Mouse (Mus musculus) hindbrain, postnatal 0 days (tissue): ENCODE data around the gene Dtd2. TPM values are rescaled to one million over a fixed set of nuclear protein-coding genes. Genes with fewer than 3 reads are reported as not detected.

ENCODE experiments used
- ATAC-seq: fragments of 200-750 bp; cut with Nextera tagmentation; 2 replicates; pipeline ENCODE4 v1.8.0; 2017; ENCODE audit warnings: mild to moderate bottlenecking, moderate TSS enrichment, moderate library complexity
- DNase-seq: peaks from one replicate; pipeline ENCODE4 v3.0.0-alpha.2; 2015; ENCODE audit warnings: low spot score
- H3K27ac ChIP-seq: fragments of 300-500 bp; sonication (generic); 2 replicates; pipeline ENCODE4 v1.5.1; 2014; ENCODE audit warnings: mild to moderate bottlenecking
- H3K27me3 ChIP-seq: fragments of 300-500 bp; sonication (generic); 2 replicates; pipeline ENCODE4 v1.6.1; 2014; ENCODE audit warnings: low read length, mixed read lengths; ENCODE audit not compliant: insufficient read depth
- H3K36me3 ChIP-seq: fragments of 300-500 bp; sonication (generic); 2 replicates; pipeline ENCODE4 v1.6.1; 2014; ENCODE audit warnings: low read length, mixed read lengths; ENCODE audit not compliant: insufficient read depth
- H3K4me1 ChIP-seq: fragments of 300-500 bp; sonication (generic); 2 replicates; pipeline ENCODE4 v1.6.1; 2014; ENCODE audit warnings: antibody characterized with exemption, low read length, mixed read lengths; ENCODE audit not compliant: insufficient read depth
- H3K4me2 ChIP-seq: fragments of 300-500 bp; sonication (generic); 2 replicates; pipeline ENCODE4 v1.6.1; 2014; ENCODE audit warnings: low read depth, mild to moderate bottlenecking, low read length, moderate library complexity, mixed read lengths
- H3K4me3 ChIP-seq: fragments of 300-500 bp; sonication (generic); 2 replicates; pipeline ENCODE4 v1.5.1; 2014; ENCODE audit warnings: low read length
- H3K9ac ChIP-seq: fragments of 300-500 bp; sonication (generic); replicated peaks from 2 replicates; pipeline ENCODE4 v1.6.1; 2014; ENCODE audit warnings: mild to moderate bottlenecking, low read length, moderate library complexity, mixed read lengths
- H3K9me3 ChIP-seq: fragments of 300-500 bp; sonication (generic); 2 replicates; pipeline ENCODE4 v1.6.1; 2016; ENCODE audit warnings: low read length, mixed read lengths
- CTCF ChIP-seq: IDR thresholded peaks from 2 replicates; pipeline ENCODE4 v1.5.1; 2016; ENCODE audit warnings: antibody characterized with exemption, control low read depth, low read depth
- WGBS: fragments of 180-500 bp; shearing (Covaris S2); extraction: QIAGEN DNeasy Blood & Tissue Kit; methylation state at CpG from one replicate; pipeline ENCODE4 v1.1.7; 2014; 5-methylcytosine and 5-hydroxymethylcytosine counted together
- polyA plus RNA-seq: library from polyadenylated mRNA; unstranded; fragments of >200 nt; fragmentation: Nextera tagmentation; extraction: Ambion mirVana; gene quantifications from 2 replicates; pipeline ENCODE4 v1.2.1, GENCODE M21; 2015
- total RNA-seq: library from RNA; depleted of rRNA; stranded (reverse); fragments of >200 nt; gene quantifications from 2 replicates; pipeline ENCODE4 v1.2.3, GENCODE M21; 2014

Gene Dtd2
- total and polyA plus RNA-seq, 2 experiments from 2014 or later, result 10.8 to 31.5 TPM

- H3K36me3 ChIP-seq, result no peaks in the 10 kb centered on the region
- peak; percentile 97 for ATAC-seq
- peak; percentile 93 for DNase-seq
- peak within 1 kb of the TSS; percentile 63 for H3K4me2 ChIP-seq
- peak within 1 kb of the TSS; percentile 98 for H3K4me3 ChIP-seq
- H3K9ac ChIP-seq, result peak within 1 kb of the TSS; percentile 77
- no peak for TF ChIP-seq CTCF
- H3K4me1 ChIP-seq, result peaks cover 8% of the 10 kb centered on the region; the same call in 1 of the 2 replicates
- peak within 1 kb of the TSS; percentile 78 for H3K27ac ChIP-seq
- WGBS, result 1% methylated on average over 48 of the region's 53 CpGs
- H3K27me3 ChIP-seq, result no peaks in the 10 kb centered on the region
- H3K9me3 ChIP-seq, result no peaks in the 10 kb centered on the region
These were observed 35.1 kb downstream of the Dtd2 start, which contains the start of gene Heatr5a for GRCm38 (mm10) chr12:51971070-51971664. Gene Heatr5a, minus strand, starts transcription at chr12:51971321.

GRCm38 (mm10) chr12:51970352-51971069, 35.8 kb downstream of the Dtd2 start:
- H3K4me1 ChIP-seq, result peaks cover 8% of the 10 kb centered on the region; the same call in 1 of the 2 replicates
- WGBS, result 2% methylated on average over 34 of the region's 35 CpGs
- peak; percentile 18 for DNase-seq

GRCm38 (mm10) chr12:51969876-51970275, 36.4 kb downstream of the Dtd2 start:
- no peaks in the 10 kb centered on the region for H3K27me3 ChIP-seq
- H3K9ac ChIP-seq, result no peak overlapping the region
- H3K4me2 ChIP-seq, result peak overlapping the region; percentile 63
- DNase-seq (no peak), ATAC-seq (no peak)
- no peak overlapping the region for H3K27ac ChIP-seq
- WGBS, result 29% methylated on average over 7 of the region's 7 CpGs
- no peak for TF ChIP-seq CTCF
- peaks cover 8% of the 10 kb centered on the region; the same call in 1 of the 2 replicates for H3K4me1 ChIP-seq
- no peaks in the 10 kb centered on the region for H3K9me3 ChIP-seq
- no peaks in the 10 kb centered on the region for H3K36me3 ChIP-seq
- H3K4me3 ChIP-seq, result peak overlapping the region; percentile 98

More at GRCm38 (mm10) chr12:51970352-51971069, 35.8 kb downstream of the Dtd2 start:
- Histone ChIP-seq H3K9me3 (no peaks in the 10 kb centered on the region), H3K36me3 (no peaks in the 10 kb centered on the region), H3K27me3 (no peaks in the 10 kb centered on the region), H3K4me2 (peak overlapping the region; percentile 63), H3K9ac (peak overlapping the region; percentile 77), H3K27ac (peak overlapping the region; percentile 78), H3K4me3 (peak overlapping the region; percentile 98)
- no peak for TF ChIP-seq CTCF
- ATAC-seq, result no peak

GRCm38 (mm10) chr12:51969092-51969491, 37.2 kb downstream of the Dtd2 start:
- Histone ChIP-seq H3K27me3 (no peaks in the 10 kb centered on the region), H3K36me3 (no peaks in the 10 kb centered on the region), H3K4me3 (no peak overlapping the region), H3K9ac (no peak overlapping the region), H3K4me1 (peaks cover 8% of the 10 kb centered on the region; the same call in 1 of the 2 replicates), H3K9me3 (no peaks in the 10 kb centered on the region), H3K27ac (no peak overlapping the region), H3K4me2 (no peak overlapping the region)
- WGBS, result 88% methylated on average over 2 of the region's 2 CpGs
- ATAC-seq (no peak), DNase-seq (no peak)
- no peak for TF ChIP-seq CTCF

- Histone ChIP-seq H3K9me3 (no peaks in the 10 kb centered on the region), H3K9ac (no peak overlapping the region), H3K27me3 (no peaks in the 10 kb centered on the region), H3K36me3 (no peaks in the 10 kb centered on the region), H3K4me3 (no peak overlapping the region), H3K27ac (no peak overlapping the region), H3K4me1 (peaks cover 8% of the 10 kb centered on the region; the same call in 1 of the 2 replicates), H3K4me2 (no peak overlapping the region)
- ATAC-seq (no peak), DNase-seq (no peak)
- no peak for TF ChIP-seq CTCF
- 73% methylated on average over 9 of the region's 9 CpGs for WGBS
These were observed 38.2 kb downstream of the Dtd2 start for GRCm38 (mm10) chr12:51967915-51968595.

- Histone ChIP-seq H3K4me3 (no peak overlapping the region), H3K9ac (no peak overlapping the region), H3K27me3 (no peaks in the 10 kb centered on the region), H3K27ac (no peak overlapping the region), H3K4me2 (no peak overlapping the region), H3K4me1 (no peaks in the 10 kb centered on the region), H3K9me3 (no peaks in the 10 kb centered on the region), H3K36me3 (no peaks in the 10 kb centered on the region; the same call in 1 of the 2 replicates)
- 65% methylated on average over 6 of the region's 6 CpGs for WGBS
- no peak for TF ChIP-seq CTCF
- DNase-seq (peak; percentile 52), ATAC-seq (peak; percentile 67)
These were observed 48.7 kb downstream of the Dtd2 start for GRCm38 (mm10) chr12:51957626-51958025.
